Mouse (Mus musculus) kidney, embryonic 16.5 days (tissue): ENCODE results near the gene Tmem117. TPM values are rescaled to one million over a fixed set of nuclear protein-coding genes. Genes with fewer than 3 reads are reported as not detected.

Source experiments
- ATAC-seq: fragments of 200-750 bp; cut with Nextera tagmentation; 2 replicates; pipeline ENCODE4 v1.8.0; 2017; ENCODE audit warnings: moderate TSS enrichment; ENCODE audit not compliant: low FRiP score, low TSS enrichment
- H3K27ac ChIP-seq: fragments of 300-500 bp; sonication (generic); 2 replicates; pipeline ENCODE4 v1.5.1; 2014; ENCODE audit warnings: low read length
- H3K27me3 ChIP-seq: fragments of 300-500 bp; sonication (generic); 2 replicates; pipeline ENCODE4 v1.6.1; 2014; ENCODE audit warnings: low read length, control low read depth, mixed read lengths; ENCODE audit not compliant: insufficient read depth
- H3K36me3 ChIP-seq: fragments of 300-500 bp; sonication (generic); 2 replicates; pipeline ENCODE4 v1.6.1; 2014; ENCODE audit warnings: low read length, control low read depth, mixed read lengths; ENCODE audit not compliant: insufficient read depth
- H3K4me1 ChIP-seq: fragments of 300-500 bp; sonication (generic); 2 replicates; pipeline ENCODE4 v1.6.1; 2014; ENCODE audit warnings: low read length, control low read depth, mixed read lengths; ENCODE audit not compliant: insufficient read depth
- H3K4me2 ChIP-seq: fragments of 300-500 bp; sonication (generic); replicated peaks from 2 replicates; pipeline ENCODE4 v1.6.1; 2014; ENCODE audit warnings: low read depth, low read length
- H3K4me3 ChIP-seq: fragments of 300-500 bp; sonication (generic); 2 replicates; pipeline ENCODE4 v1.5.1; 2014; ENCODE audit warnings: mild to moderate bottlenecking, low read length
- H3K9ac ChIP-seq: fragments of 300-500 bp; sonication (generic); replicated peaks from 2 replicates; pipeline ENCODE4 v1.6.1; 2014; ENCODE audit warnings: low read length
- H3K9me3 ChIP-seq: fragments of 300-500 bp; sonication (generic); 2 replicates; pipeline ENCODE4 v1.6.1; 2016; ENCODE audit warnings: low read length, control low read depth
- WGBS: fragments of 180-500 bp; shearing (Covaris S2); extraction: QIAGEN DNeasy Blood & Tissue Kit; methylation state at CpG from one replicate; pipeline ENCODE4 v1.1.7; 2014; 5-methylcytosine and 5-hydroxymethylcytosine counted together
- polyA plus RNA-seq: library from polyadenylated mRNA; unstranded; fragments of >200 nt; fragmentation: Nextera tagmentation; extraction: Ambion mirVana; gene quantifications from 2 replicates; pipeline ENCODE4 v1.2.1, GENCODE M21; 2015

Tmem117 gene
- polyA plus RNA-seq, 1 experiment from 2014 or later, result 14.6 TPM

- Histone ChIP-seq H3K27me3 (no peaks in the 10 kb centered on the region), H3K36me3 (no peaks in the 10 kb centered on the region), H3K27ac (no peak overlapping the region), H3K4me2 (no peak overlapping the region), H3K4me3 (no peak overlapping the region), H3K4me1 (no peaks in the 10 kb centered on the region), H3K9me3 (no peaks in the 10 kb centered on the region), H3K9ac (no peak overlapping the region)
- WGBS, result 20% methylated on average over 8 of the region's 8 CpGs
- ATAC-seq, result 0 out of 2 replicates have a peak, but pooled peaks have one; percentile 46
These were observed 164.4 kb downstream of the Tmem117 start for GRCm38 (mm10) chr15:94793455-94793854.

GRCm38 (mm10) chr15:94795484-94795883 is 166.5 kb downstream of the Tmem117 start:
- no peaks in the 10 kb centered on the region for H3K36me3 ChIP-seq
- H3K4me3 ChIP-seq, result no peak overlapping the region
- no peak for ATAC-seq
- H3K27me3 ChIP-seq, result no peaks in the 10 kb centered on the region
- no peak overlapping the region for H3K27ac ChIP-seq
- H3K4me2 ChIP-seq, result no peak overlapping the region
- no peak overlapping the region for H3K9ac ChIP-seq
- WGBS, result 41% methylated on average over 4 of the region's 4 CpGs
- H3K4me1 ChIP-seq, result no peaks in the 10 kb centered on the region
- no peaks in the 10 kb centered on the region for H3K9me3 ChIP-seq

GRCm38 (mm10) chr15:94798236-94798635 is 169.2 kb downstream of the Tmem117 start:
- Histone ChIP-seq H3K27ac (no peak overlapping the region), H3K36me3 (no peaks in the 10 kb centered on the region), H3K9ac (no peak overlapping the region), H3K9me3 (no peaks in the 10 kb centered on the region), H3K4me3 (no peak overlapping the region), H3K27me3 (peaks cover 4% of the 10 kb centered on the region; the same call in 1 of the 2 replicates), H3K4me2 (no peak overlapping the region), H3K4me1 (no peaks in the 10 kb centered on the region)
- WGBS, result 47% methylated on average over 3 of the region's 3 CpGs
- no peak for ATAC-seq

GRCm38 (mm10) chr15:94801462-94801861 is 172.4 kb downstream of the Tmem117 start:
- ATAC-seq, result no peak
- Histone ChIP-seq H3K27ac (no peak overlapping the region), H3K9ac (no peak overlapping the region), H3K4me1 (peaks cover 6% of the 10 kb centered on the region), H3K27me3 (peaks cover 4% of the 10 kb centered on the region; the same call in 1 of the 2 replicates), H3K4me3 (no peak overlapping the region), H3K36me3 (no peaks in the 10 kb centered on the region), H3K9me3 (no peaks in the 10 kb centered on the region), H3K4me2 (no peak overlapping the region)
- 82% methylated on average over 8 of the region's 8 CpGs for WGBS

- ATAC-seq, result no peak
- WGBS, result 66% methylated on average over 17 of the region's 17 CpGs
- no peak overlapping the region for H3K27ac ChIP-seq
These were observed 173.8 kb downstream of the Tmem117 start for GRCm38 (mm10) chr15:94802820-94803219.

GRCm38 (mm10) chr15:94803624-94804342 is 174.8 kb downstream of the Tmem117 start:
- WGBS, result 19% methylated on average over 17 of the region's 17 CpGs
- peaks cover 6% of the 10 kb centered on the region for H3K4me1 ChIP-seq
- no peak overlapping the region for H3K4me2 ChIP-seq
- no peak overlapping the region for H3K9ac ChIP-seq
- no peak overlapping the region for H3K27ac ChIP-seq
- ATAC-seq, result peak; percentile 20; the same call in 1 of the 2 replicates
- no peaks in the 10 kb centered on the region for H3K9me3 ChIP-seq
- H3K36me3 ChIP-seq, result no peaks in the 10 kb centered on the region
- peaks cover 4% of the 10 kb centered on the region; the same call in 1 of the 2 replicates for H3K27me3 ChIP-seq
- H3K4me3 ChIP-seq, result no peak overlapping the region

More at GRCm38 (mm10) chr15:94802820-94803219, 173.8 kb downstream of the Tmem117 start:
- no peak overlapping the region for H3K4me2 ChIP-seq
- H3K4me1 ChIP-seq, result peaks cover 6% of the 10 kb centered on the region
- no peaks in the 10 kb centered on the region for H3K36me3 ChIP-seq
- H3K4me3 ChIP-seq, result no peak overlapping the region
- no peak overlapping the region for H3K9ac ChIP-seq
- peaks cover 4% of the 10 kb centered on the region; the same call in 1 of the 2 replicates for H3K27me3 ChIP-seq
- H3K9me3 ChIP-seq, result no peaks in the 10 kb centered on the region

GRCm38 (mm10) chr15:94806005-94806404 is 177.0 kb downstream of the Tmem117 start:
- Histone ChIP-seq H3K27me3 (peaks cover 4% of the 10 kb centered on the region; the same call in 1 of the 2 replicates), H3K27ac (no peak overlapping the region), H3K36me3 (no peaks in the 10 kb centered on the region), H3K4me3 (no peak overlapping the region), H3K9me3 (no peaks in the 10 kb centered on the region), H3K9ac (no peak overlapping the region), H3K4me2 (no peak overlapping the region), H3K4me1 (peaks cover 6% of the 10 kb centered on the region)
- ATAC-seq, result peak; percentile 56
- WGBS, result 42% methylated on average over 3 of the region's 3 CpGs

GRCm38 (mm10) chr15:94811550-94811949 is 182.5 kb downstream of the Tmem117 start:
- 40% methylated on average over 5 of the region's 5 CpGs for WGBS

GRCm38 (mm10) chr15:94814213-94815100 is 185.4 kb downstream of the Tmem117 start:
- WGBS, result 73% methylated on average over 15 of the region's 15 CpGs
- H3K27me3 ChIP-seq, result no peaks in the 10 kb centered on the region
- no peaks in the 10 kb centered on the region for H3K36me3 ChIP-seq
- H3K4me3 ChIP-seq, result 0 out of 2 replicates have a peak overlapping the region, but pooled peaks have one; percentile 6
- ATAC-seq, result peak; percentile 65; the same call in 1 of the 2 replicates
- H3K4me2 ChIP-seq, result peak overlapping the region; percentile 22; the same call in 1 of the 2 replicates
- H3K9me3 ChIP-seq, result no peaks in the 10 kb centered on the region
- H3K4me1 ChIP-seq, result no peaks in the 10 kb centered on the region
- H3K9ac ChIP-seq, result no peak overlapping the region
- peak overlapping the region; percentile 57; the same call in 1 of the 2 replicates for H3K27ac ChIP-seq

More at GRCm38 (mm10) chr15:94811550-94811949, 182.5 kb downstream of the Tmem117 start:
- Histone ChIP-seq H3K4me1 (no peaks in the 10 kb centered on the region), H3K4me3 (no peak overlapping the region), H3K9ac (no peak overlapping the region), H3K4me2 (no peak overlapping the region), H3K36me3 (no peaks in the 10 kb centered on the region), H3K27ac (no peak overlapping the region), H3K9me3 (no peaks in the 10 kb centered on the region), H3K27me3 (no peaks in the 10 kb centered on the region)
- no peak for ATAC-seq
